Mouse (Mus musculus) heart, embryonic 16.5 days (tissue): ENCODE data around the gene Shkbp1. TPM values are rescaled to one million over a fixed set of nuclear protein-coding genes. Genes with fewer than 3 reads are reported as not detected.

Source experiments
- ATAC-seq: fragments of 200-750 bp; cut with Nextera tagmentation; replicated peaks from 2 replicates; pipeline ENCODE4 v1.8.0; 2017; ENCODE audit warnings: moderate number of reproducible peaks; ENCODE audit not compliant: insufficient read depth, low FRiP score; ENCODE audit errors: extremely low read depth
- H3K27ac ChIP-seq: fragments of 300-500 bp; sonication (generic); 2 replicates; pipeline ENCODE4 v1.5.1; 2014; ENCODE audit warnings: mild to moderate bottlenecking, low read length, control low read depth, moderate library complexity
- H3K27me3 ChIP-seq: fragments of 300-500 bp; sonication (generic); 2 replicates; pipeline ENCODE4 v1.6.1; 2014; ENCODE audit warnings: low read length, mixed read lengths; ENCODE audit not compliant: control insufficient read depth, insufficient read depth
- H3K36me3 ChIP-seq: fragments of 300-500 bp; sonication (generic); 2 replicates; pipeline ENCODE4 v1.6.1; 2014; ENCODE audit not compliant: control insufficient read depth, insufficient read depth
- H3K4me1 ChIP-seq: fragments of 300-500 bp; sonication (generic); 2 replicates; pipeline ENCODE4 v1.6.1; 2014; ENCODE audit warnings: low read length, mixed read lengths; ENCODE audit not compliant: control insufficient read depth, insufficient read depth
- H3K4me2 ChIP-seq: fragments of 300-500 bp; sonication (generic); 2 replicates; pipeline ENCODE4 v1.6.1; 2014; ENCODE audit warnings: low read depth, mild to moderate bottlenecking, control low read depth, low read length
- H3K4me3 ChIP-seq: fragments of 300-500 bp; sonication (generic); 2 replicates; pipeline ENCODE4 v1.5.1; 2014; ENCODE audit warnings: mild to moderate bottlenecking, control low read depth, low read length
- H3K9ac ChIP-seq: fragments of 300-500 bp; sonication (generic); 2 replicates; pipeline ENCODE4 v1.6.1; 2014; ENCODE audit warnings: low read length, control low read depth
- H3K9me3 ChIP-seq: fragments of 300-500 bp; sonication (generic); replicated peaks from 2 replicates; pipeline ENCODE4 v1.6.1; 2016; ENCODE audit warnings: low read length; ENCODE audit not compliant: control insufficient read depth
- WGBS: fragments of 180-500 bp; shearing (Covaris S2); extraction: QIAGEN DNeasy Blood & Tissue Kit; methylation state at CpG from one replicate; pipeline ENCODE4 v1.1.7; 2014; 5-methylcytosine and 5-hydroxymethylcytosine counted together
- polyA plus RNA-seq: library from polyadenylated mRNA; unstranded; fragments of >200 nt; fragmentation: Nextera tagmentation; extraction: Ambion mirVana; gene quantifications from 2 replicates; pipeline ENCODE4 v1.2.1, GENCODE M21; 2015

Gene Shkbp1
- polyA plus RNA-seq, 1 experiment from 2014 or later: 22.3 TPM

DNA sequence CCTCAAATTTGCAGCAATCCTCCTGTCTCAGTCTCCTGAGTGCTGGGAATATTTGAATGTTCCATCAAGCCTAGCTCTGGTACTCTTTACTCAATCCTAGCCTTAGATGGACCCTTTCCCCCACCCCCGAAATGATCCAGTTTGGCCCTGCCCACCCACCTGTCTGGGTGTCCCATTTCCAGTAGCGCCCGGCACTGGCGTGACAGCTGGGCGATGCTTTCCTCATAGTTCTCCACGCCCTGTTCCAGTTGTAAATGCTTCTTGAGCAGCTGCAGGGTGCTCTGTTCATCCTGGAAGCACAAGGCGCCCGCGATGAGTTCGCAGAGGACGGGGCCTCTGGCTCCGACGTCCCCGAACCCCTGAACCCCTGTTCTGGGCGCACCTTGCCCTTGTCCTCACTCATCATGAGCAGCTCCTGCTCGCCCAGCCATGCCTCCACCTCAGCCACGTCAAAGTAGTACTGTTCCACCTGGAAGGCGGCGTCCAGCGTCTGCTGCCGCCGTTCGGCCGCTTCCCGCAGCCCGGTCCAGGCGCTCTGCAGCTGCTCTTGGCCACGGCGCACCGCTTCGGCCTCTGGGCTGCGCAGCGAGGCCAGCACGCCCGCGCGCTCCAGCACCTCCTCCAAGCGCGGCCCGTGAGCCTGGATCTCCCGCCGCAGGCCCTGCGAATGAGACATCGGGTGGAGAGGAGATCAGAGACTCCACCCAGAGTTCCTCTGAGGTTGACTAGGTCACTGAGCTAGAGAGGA lies 16.1 kb upstream of the Shkbp1 start:
- WGBS: 6% methylated on average over 44 of the region's 44 CpGs
- Histone ChIP-seq H3K4me2 (peak overlapping the region; percentile 27; the same call in 1 of the 2 replicates), H3K27me3 (peaks cover 91% of the 10 kb centered on the region), H3K36me3 (no peaks in the 10 kb centered on the region), H3K9ac (no peak overlapping the region), H3K4me1 (0 out of 2 replicates have a peak, but pooled peaks cover 3% of the 10 kb centered on the region), H3K27ac (no peak overlapping the region), H3K9me3 (peaks cover 9% of the 10 kb centered on the region), H3K4me3 (peak overlapping the region; percentile 7; the same call in 1 of the 2 replicates)
- ATAC-seq: no peak

DNA sequence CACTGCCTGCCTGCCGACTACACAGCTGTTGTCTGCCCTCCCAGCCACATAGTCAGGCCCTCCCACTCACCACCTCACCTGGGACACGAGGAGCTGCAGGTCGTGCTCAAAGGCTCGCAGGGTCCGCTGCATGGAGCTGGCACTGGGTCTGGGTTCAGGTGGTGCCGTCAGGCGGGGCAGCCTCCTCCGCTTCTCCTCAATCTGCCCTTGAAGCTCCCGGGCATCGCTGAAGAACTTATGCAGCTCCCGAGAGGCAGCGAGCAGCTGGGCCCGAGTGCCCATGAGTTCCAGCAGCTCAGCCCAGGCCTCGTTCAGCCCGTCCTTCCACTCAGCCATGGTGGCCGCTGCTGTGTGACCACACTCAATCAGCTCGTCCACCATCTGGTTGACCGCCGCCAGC lies 13.3 kb upstream of the Shkbp1 start:
- Histone ChIP-seq H3K27me3 (peaks cover 97% of the 10 kb centered on the region), H3K9ac (no peak overlapping the region), H3K4me2 (no peak overlapping the region), H3K9me3 (peaks cover 9% of the 10 kb centered on the region), H3K36me3 (no peaks in the 10 kb centered on the region), H3K27ac (no peak overlapping the region), H3K4me1 (0 out of 2 replicates have a peak, but pooled peaks cover 3% of the 10 kb centered on the region), H3K4me3 (no peak overlapping the region)
- WGBS: 81% methylated on average over 19 of the region's 19 CpGs
- no peak for ATAC-seq

DNA sequence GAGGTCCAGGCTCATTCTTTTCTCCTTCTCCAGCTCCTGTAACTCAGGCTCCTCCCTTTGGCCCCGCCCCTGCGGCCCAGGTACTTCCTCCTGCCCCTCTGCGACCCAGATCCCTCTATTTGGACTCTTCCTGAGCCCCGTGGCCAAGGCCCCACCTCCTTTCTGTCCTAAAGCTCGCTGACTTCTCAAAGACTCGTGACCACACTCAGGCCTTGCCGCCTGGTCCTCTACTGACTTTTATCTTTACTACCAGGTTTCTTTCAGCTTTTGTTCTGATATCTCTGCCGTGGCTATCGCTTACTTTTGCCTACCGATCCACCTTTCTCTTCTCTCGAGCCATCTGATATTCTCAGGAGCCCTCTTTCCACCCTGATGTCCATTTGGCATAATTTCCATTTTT lies 12.2 kb upstream of the Shkbp1 start:
- H3K4me3 ChIP-seq: no peak overlapping the region
- no peaks in the 10 kb centered on the region for H3K36me3 ChIP-seq
- no peak overlapping the region for H3K27ac ChIP-seq
- 14% methylated on average over 11 of the region's 11 CpGs for WGBS
- H3K9me3 ChIP-seq: peaks cover 9% of the 10 kb centered on the region
- no peak for ATAC-seq
- peaks cover 97% of the 10 kb centered on the region for H3K27me3 ChIP-seq
- H3K4me1 ChIP-seq: peaks cover 6% of the 10 kb centered on the region; the same call in 1 of the 2 replicates
- no peak overlapping the region for H3K9ac ChIP-seq
- no peak overlapping the region for H3K4me2 ChIP-seq

DNA sequence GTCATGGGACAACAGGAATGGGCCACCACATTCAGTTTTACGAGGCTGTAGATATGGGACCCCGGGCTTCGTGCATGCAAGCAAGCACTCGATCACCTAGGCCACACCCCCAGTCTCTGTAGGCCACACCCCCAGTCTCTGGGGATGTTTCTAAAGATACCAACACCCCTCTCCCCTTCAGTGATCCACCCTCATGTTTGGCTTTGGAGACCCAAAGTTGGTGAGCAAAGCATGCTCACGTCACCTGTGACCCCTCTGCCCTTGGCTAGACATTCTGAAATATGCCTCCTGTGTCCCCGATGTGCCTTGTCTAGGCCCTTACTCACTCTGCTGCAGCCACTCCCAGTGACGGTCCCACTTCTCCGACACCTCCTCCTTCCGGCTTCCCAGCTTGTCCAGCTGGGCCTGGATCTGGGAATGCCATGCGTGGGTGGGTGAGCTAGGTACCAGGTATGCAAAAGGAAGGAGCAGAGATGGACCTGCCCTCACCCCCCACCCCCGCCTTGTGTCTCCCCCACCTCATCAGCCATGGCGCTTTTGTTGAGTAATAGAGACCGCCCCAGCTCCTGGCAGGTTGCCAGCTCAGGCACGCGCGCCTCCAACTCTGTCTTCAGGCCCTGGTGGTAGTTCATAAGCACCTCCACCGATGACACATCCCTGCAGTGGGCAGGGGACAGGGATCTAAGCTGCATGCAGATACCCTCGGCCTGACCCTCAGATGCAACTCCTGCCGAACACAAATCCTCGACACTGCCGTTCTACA lies 10.4 kb upstream of the Shkbp1 start:
- no peaks in the 10 kb centered on the region for H3K36me3 ChIP-seq
- no peak overlapping the region for H3K27ac ChIP-seq
- H3K27me3 ChIP-seq: peaks cover 87% of the 10 kb centered on the region
- WGBS: 37% methylated on average over 21 of the region's 21 CpGs
- no peak overlapping the region for H3K4me2 ChIP-seq
- peaks cover 9% of the 10 kb centered on the region for H3K9me3 ChIP-seq
- no peak overlapping the region for H3K4me3 ChIP-seq
- no peak for ATAC-seq
- no peak overlapping the region for H3K9ac ChIP-seq
- H3K4me1 ChIP-seq: peaks cover 3% of the 10 kb centered on the region; the same call in 1 of the 2 replicates

DNA sequence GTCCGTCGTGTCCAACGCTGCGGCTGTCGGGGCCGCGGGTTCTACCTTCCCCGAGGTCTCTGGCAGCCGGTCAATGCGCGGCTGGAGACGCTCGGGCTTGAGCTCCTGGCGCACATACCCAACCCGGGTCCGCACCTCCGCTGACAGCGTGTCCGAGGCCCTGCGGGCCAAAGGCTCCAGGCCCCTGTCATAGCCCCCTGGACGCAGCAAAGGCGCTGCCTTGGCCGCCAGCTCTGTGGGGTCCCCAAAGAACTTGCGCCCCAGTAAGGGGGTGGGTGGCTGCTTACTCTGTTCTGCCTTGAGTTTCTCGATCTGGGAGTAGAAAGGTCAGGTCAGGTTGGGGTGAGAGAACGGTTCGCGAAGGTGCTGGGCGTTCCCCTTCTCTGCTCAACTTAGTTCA lies 8.6 kb upstream of the Shkbp1 start:
- Histone ChIP-seq H3K4me2 (no peak overlapping the region), H3K4me3 (peak overlapping the region; percentile 1; the same call in 1 of the 2 replicates)

DNA sequence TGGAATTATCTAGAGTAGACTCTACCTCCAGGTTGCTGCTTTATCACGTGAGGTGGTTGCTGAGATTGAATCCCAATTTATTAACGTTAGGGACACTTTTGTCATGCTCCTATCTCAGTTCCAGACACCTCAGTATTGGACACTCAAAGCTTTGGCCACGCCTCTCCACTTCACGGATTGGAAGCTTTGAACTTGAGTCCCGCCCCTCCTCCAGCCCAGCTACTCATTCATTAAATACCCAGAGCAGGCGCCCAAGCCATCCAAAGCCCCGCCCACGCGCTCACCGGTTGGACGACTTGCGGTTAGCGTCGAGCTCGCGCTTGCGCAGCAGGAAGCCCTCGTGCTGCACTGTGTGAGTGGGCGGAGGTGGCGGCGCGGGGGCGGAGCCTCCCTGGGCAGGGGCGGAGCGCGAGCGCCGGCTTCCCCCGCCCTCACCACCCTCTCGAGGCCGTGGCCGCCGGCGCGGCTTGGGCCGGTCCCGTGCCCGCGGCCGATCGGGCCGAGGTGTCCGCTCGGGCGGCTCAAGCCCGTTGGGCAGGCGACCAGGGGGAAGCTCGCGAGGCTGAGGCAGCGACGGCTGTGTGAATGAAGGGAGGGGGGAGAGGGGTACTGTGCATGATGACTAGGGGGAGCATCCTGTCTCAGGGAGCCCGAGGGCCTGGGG lies 5.6 kb upstream of the Shkbp1 start:
- Histone ChIP-seq H3K27ac (no peak overlapping the region), H3K4me1 (peaks cover 15% of the 10 kb centered on the region; the same call in 1 of the 2 replicates), H3K36me3 (no peaks in the 10 kb centered on the region), H3K9ac (peak overlapping the region; percentile 73), H3K9me3 (no peaks in the 10 kb centered on the region), H3K4me3 (peak overlapping the region; percentile 56), H3K4me2 (peak overlapping the region; percentile 88), H3K27me3 (peaks cover 41% of the 10 kb centered on the region)
- 1% methylated on average over 52 of the region's 52 CpGs for WGBS
- peak; percentile 94 for ATAC-seq

More for the DNA sequence above, 8.6 kb upstream of the Shkbp1 start:
- ATAC-seq: no peak
- WGBS: 6% methylated on average over 29 of the region's 29 CpGs
- no peak overlapping the region for H3K9ac ChIP-seq
- no peak overlapping the region for H3K27ac ChIP-seq
- peaks cover 70% of the 10 kb centered on the region for H3K27me3 ChIP-seq
- H3K9me3 ChIP-seq: no peaks in the 10 kb centered on the region
- peaks cover 6% of the 10 kb centered on the region; the same call in 1 of the 2 replicates for H3K4me1 ChIP-seq
- no peaks in the 10 kb centered on the region for H3K36me3 ChIP-seq

DNA sequence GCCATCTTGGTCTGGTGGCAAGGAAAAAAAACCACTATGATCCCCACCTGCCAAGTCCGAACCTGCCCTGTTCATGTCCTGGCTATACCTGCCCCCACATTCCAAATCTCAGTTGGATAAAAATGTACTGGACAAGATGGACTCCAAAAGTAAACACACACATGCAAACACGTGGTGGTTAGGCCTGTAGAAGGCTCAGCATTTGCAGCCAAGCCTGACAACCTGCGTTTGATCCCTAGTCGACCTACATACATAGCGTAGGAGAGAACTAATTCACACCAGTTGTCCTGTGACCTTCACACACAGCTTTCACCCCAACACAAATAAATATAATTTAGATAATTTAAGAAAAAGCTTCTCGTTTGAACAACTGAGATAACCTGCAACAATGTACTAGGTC lies 4.9 kb upstream of the Shkbp1 start:
- no peaks in the 10 kb centered on the region for H3K36me3 ChIP-seq
- H3K4me1 ChIP-seq: peaks cover 15% of the 10 kb centered on the region; the same call in 1 of the 2 replicates
- H3K9me3 ChIP-seq: no peaks in the 10 kb centered on the region
- H3K4me2 ChIP-seq: peak overlapping the region; percentile 88
- H3K27me3 ChIP-seq: peaks cover 34% of the 10 kb centered on the region
- no peak overlapping the region for H3K9ac ChIP-seq
- H3K27ac ChIP-seq: no peak overlapping the region
- no peak for ATAC-seq
- H3K4me3 ChIP-seq: peak overlapping the region; percentile 33
- 53% methylated on average over 6 of the region's 6 CpGs for WGBS

DNA sequence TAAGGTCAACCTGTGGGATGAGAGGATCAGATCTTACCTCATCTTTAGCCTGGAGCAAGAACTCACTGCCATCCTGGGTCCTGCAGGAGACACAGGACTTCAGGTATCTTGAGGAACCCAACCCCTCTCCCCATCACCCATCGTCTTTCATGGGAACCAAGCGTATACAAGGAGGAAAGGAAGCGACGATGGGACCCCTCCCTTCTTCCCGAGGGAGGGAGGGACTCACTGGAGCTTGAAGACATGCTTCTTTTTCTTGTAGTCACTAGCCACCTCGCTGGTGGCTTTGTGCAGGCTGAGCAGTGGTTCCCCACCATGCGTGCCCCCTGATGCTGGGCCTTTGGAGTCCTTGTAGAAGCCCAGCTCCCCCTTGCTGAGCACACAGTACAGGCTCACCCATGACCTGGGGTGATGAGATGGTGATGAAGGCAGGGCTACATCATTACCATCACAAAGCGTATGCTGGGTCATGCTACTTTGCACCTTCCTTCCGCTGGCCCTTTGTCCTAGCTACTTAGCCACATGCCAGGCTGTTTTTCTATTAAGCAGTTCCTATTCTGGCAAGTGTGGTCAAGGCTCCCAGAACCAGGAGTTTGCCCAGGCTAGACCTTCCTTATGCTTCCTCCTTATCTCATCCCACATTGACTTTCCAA lies 4.0 kb upstream of the Shkbp1 start:
- Histone ChIP-seq H3K9me3 (no peaks in the 10 kb centered on the region), H3K4me3 (no peak overlapping the region)
- WGBS: 87% methylated on average over 9 of the region's 9 CpGs

More for the DNA sequence above, 4.0 kb upstream of the Shkbp1 start:
- Histone ChIP-seq H3K9ac (no peak overlapping the region), H3K4me1 (peaks cover 15% of the 10 kb centered on the region; the same call in 1 of the 2 replicates), H3K36me3 (no peaks in the 10 kb centered on the region), H3K27me3 (peaks cover 25% of the 10 kb centered on the region), H3K27ac (no peak overlapping the region), H3K4me2 (no peak overlapping the region)
- no peak for ATAC-seq
